Mouse (Mus musculus) kidney, embryonic 14.5 days (tissue): ENCODE measurements around the gene Fam149a. TPM values are rescaled to one million over a fixed set of nuclear protein-coding genes. Genes with fewer than 3 reads are reported as not detected.

Source experiments
- ATAC-seq: fragments of 200-750 bp; cut with Nextera tagmentation; 2 replicates; pipeline ENCODE4 v1.8.0; 2017; ENCODE audit warnings: moderate number of reproducible peaks, mild to moderate bottlenecking, moderate TSS enrichment, moderate library complexity; ENCODE audit not compliant: low FRiP score, low TSS enrichment
- H3K27ac ChIP-seq: fragments of 300-500 bp; sonication (generic); 2 replicates; pipeline ENCODE4 v1.5.1; 2014; ENCODE audit warnings: low read depth, mild to moderate bottlenecking, low read length, moderate library complexity, mixed read lengths
- H3K27me3 ChIP-seq: fragments of 300-500 bp; sonication (generic); 2 replicates; pipeline ENCODE4 v1.6.1; 2014; ENCODE audit warnings: mild to moderate bottlenecking, low read length; ENCODE audit not compliant: control insufficient read depth, insufficient read depth
- H3K36me3 ChIP-seq: fragments of 300-500 bp; sonication (generic); 2 replicates; pipeline ENCODE4 v1.6.1; 2014; ENCODE audit warnings: low read length, mixed read lengths; ENCODE audit not compliant: control insufficient read depth, insufficient read depth
- H3K4me1 ChIP-seq: fragments of 300-500 bp; sonication (generic); 2 replicates; pipeline ENCODE4 v1.6.1; 2014; ENCODE audit warnings: low read length, mixed read lengths; ENCODE audit not compliant: control insufficient read depth, insufficient read depth
- H3K4me2 ChIP-seq: fragments of 300-500 bp; sonication (generic); replicated peaks from 2 replicates; pipeline ENCODE4 v1.6.1; 2014; ENCODE audit warnings: low read depth, mild to moderate bottlenecking, low read length
- H3K4me3 ChIP-seq: fragments of 300-500 bp; sonication (generic); 2 replicates; pipeline ENCODE4 v1.5.1; 2014; ENCODE audit warnings: mild to moderate bottlenecking, low read length
- H3K9ac ChIP-seq: fragments of 300-500 bp; sonication (generic); 2 replicates; pipeline ENCODE4 v1.6.1; 2014; ENCODE audit warnings: low read depth, mild to moderate bottlenecking, low read length, moderate library complexity
- H3K9me3 ChIP-seq: fragments of 300-500 bp; sonication (generic); 2 replicates; pipeline ENCODE4 v1.6.1; 2016; ENCODE audit warnings: low read length; ENCODE audit not compliant: control insufficient read depth
- WGBS: fragments of 180-500 bp; shearing (Covaris S2); extraction: QIAGEN DNeasy Blood & Tissue Kit; methylation state at CpG from one replicate; pipeline ENCODE4 v1.1.7; 2014; 5-methylcytosine and 5-hydroxymethylcytosine counted together
- polyA plus RNA-seq: library from polyadenylated mRNA; unstranded; fragments of >200 nt; fragmentation: Nextera tagmentation; extraction: Ambion mirVana; gene quantifications from 2 replicates; pipeline ENCODE4 v1.2.1, GENCODE M21; 2014

Fam149a gene
- polyA plus RNA-seq, 1 experiment from 2014 or later: 62.8 TPM

DNA sequence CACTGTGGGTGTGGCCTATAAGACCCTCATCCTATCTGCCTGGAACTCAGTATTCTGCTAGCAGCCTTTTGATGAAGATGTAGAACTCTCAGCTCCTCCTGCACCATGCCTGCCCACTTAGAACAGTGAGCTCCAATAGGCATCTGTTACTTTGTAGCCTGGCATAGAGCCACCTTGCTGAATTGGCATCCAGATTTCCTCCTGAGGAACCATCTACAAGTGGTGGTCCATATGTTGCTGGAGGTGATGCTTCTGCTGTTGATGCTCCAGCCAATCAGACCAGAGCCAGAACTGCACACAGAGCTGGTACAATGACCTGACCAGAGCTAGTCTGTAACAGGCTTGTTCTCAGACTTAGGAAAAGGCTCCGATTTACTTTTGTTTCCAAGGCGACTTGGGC, 90.3 kb downstream of the Fam149a start:
- 88% methylated on average over 2 of the region's 2 CpGs for WGBS
- Histone ChIP-seq H3K36me3 (no peaks in the 10 kb centered on the region), H3K27me3 (no peaks in the 10 kb centered on the region), H3K9ac (no peak overlapping the region), H3K4me2 (no peak overlapping the region), H3K9me3 (no peaks in the 10 kb centered on the region), H3K27ac (no peak overlapping the region), H3K4me3 (no peak overlapping the region), H3K4me1 (no peaks in the 10 kb centered on the region)
- ATAC-seq: no peak

Other genes starting within 250 kb of the Fam149a start
- not detected in 2 replicates for gene F11, start 120.3 kb downstream of the Fam149a start, polyA plus RNA-seq
- gene Klkb1, start 87.4 kb downstream of the Fam149a start, polyA plus RNA-seq: 0.05 TPM in 1 of 2 replicates, not detected in the other
- 0.10 TPM in 1 of 2 replicates, not detected in the other for gene Gm45753, start 73.8 kb downstream of the Fam149a start, polyA plus RNA-seq
- 0.83 and 1.2 TPM in 2 replicates for gene Cyp4v3, start 49.1 kb downstream of the Fam149a start, polyA plus RNA-seq
- 2.1 and 3.8 TPM in 2 replicates for gene Tlr3, start 28.8 kb upstream of the Fam149a start, polyA plus RNA-seq
- gene Sorbs2, start 125.5 kb upstream of the Fam149a start, polyA plus RNA-seq: 36.2 and 54.8 TPM in 2 replicates